Mouse (Mus musculus) midbrain, postnatal 0 days (tissue): ENCODE results near the gene Pramel7. TPM values are rescaled to one million over a fixed set of nuclear protein-coding genes. Genes with fewer than 3 reads are reported as not detected.
A peak's percentile ranks its signal among the peaks of the same experiment; 100 is the strongest.

Experiments used
- ATAC-seq: fragments of 200-750 bp; cut with Nextera tagmentation; 2 replicates; pipeline ENCODE4 v1.8.0; 2017; ENCODE audit warnings: moderate number of reproducible peaks, mild to moderate bottlenecking, moderate TSS enrichment, moderate library complexity; ENCODE audit not compliant: low FRiP score
- DNase-seq: peaks from one replicate; pipeline ENCODE4 v3.0.0-alpha.2; 2015; ENCODE audit warnings: low spot score
- H3K27ac ChIP-seq: fragments of 300-500 bp; sonication (generic); 2 replicates; pipeline ENCODE4 v1.5.1; 2014; ENCODE audit warnings: low read depth, mild to moderate bottlenecking, low read length, mixed read lengths
- H3K27me3 ChIP-seq: fragments of 300-500 bp; sonication (generic); 2 replicates; pipeline ENCODE4 v1.6.1; 2014; ENCODE audit warnings: low read length, control low read depth, mixed read lengths; ENCODE audit not compliant: insufficient read depth
- H3K36me3 ChIP-seq: fragments of 300-500 bp; sonication (generic); 2 replicates; pipeline ENCODE4 v1.6.1; 2014; ENCODE audit warnings: low read length, control low read depth, mixed read lengths; ENCODE audit not compliant: insufficient read depth
- H3K4me1 ChIP-seq: fragments of 300-500 bp; sonication (generic); 2 replicates; pipeline ENCODE4 v1.6.1; 2014; ENCODE audit warnings: mild to moderate bottlenecking, control low read depth, antibody characterized with exemption, low read length, mixed read lengths; ENCODE audit not compliant: insufficient read depth
- H3K4me2 ChIP-seq: fragments of 300-500 bp; sonication (generic); 2 replicates; pipeline ENCODE4 v1.6.1; 2014; ENCODE audit warnings: low read depth, mild to moderate bottlenecking, low read length, mixed read lengths; ENCODE audit not compliant: poor library complexity, severe bottlenecking
- H3K4me3 ChIP-seq: fragments of 300-500 bp; sonication (generic); 2 replicates; pipeline ENCODE4 v1.5.1; 2014; ENCODE audit warnings: low read depth, mild to moderate bottlenecking, low read length, moderate library complexity
- H3K9ac ChIP-seq: fragments of 300-500 bp; sonication (generic); replicated peaks from 2 replicates; pipeline ENCODE4 v1.6.1; 2014; ENCODE audit warnings: mild to moderate bottlenecking, low read length, moderate library complexity, mixed read lengths; ENCODE audit not compliant: poor library complexity, severe bottlenecking
- H3K9me3 ChIP-seq: fragments of 300-500 bp; sonication (generic); 2 replicates; pipeline ENCODE4 v1.6.1; 2016; ENCODE audit warnings: low read length, control low read depth
- CTCF ChIP-seq: IDR thresholded peaks from 2 replicates; pipeline ENCODE4 v1.5.1; 2016; ENCODE audit warnings: antibody characterized with exemption, mild to moderate bottlenecking
- WGBS: fragments of 180-500 bp; shearing (Covaris S2); extraction: QIAGEN DNeasy Blood & Tissue Kit; methylation state at CpG from one replicate; pipeline ENCODE4 v1.1.7; 2014; 5-methylcytosine and 5-hydroxymethylcytosine counted together
- polyA plus RNA-seq: library from polyadenylated mRNA; unstranded; fragments of >200 nt; fragmentation: Nextera tagmentation; extraction: Ambion mirVana; gene quantifications from 2 replicates; pipeline ENCODE4 v1.2.1, GENCODE M21; 2015
- total RNA-seq: library from RNA; depleted of rRNA; stranded (reverse); fragments of >200 nt; gene quantifications from 2 replicates; pipeline ENCODE4 v1.2.3, GENCODE M21; 2014; rRNA removed

The Pramel7 gene
- total and polyA plus RNA-seq, 2 experiments from 2014 or later, result not detected

GRCm38 (mm10) chr2:87480207-87480606, 16.7 kb downstream of the Pramel7 start:
- Histone ChIP-seq H3K36me3 (no peaks in the 10 kb centered on the region), H3K27me3 (no peaks in the 10 kb centered on the region), H3K9me3 (no peaks in the 10 kb centered on the region), H3K9ac (no peak overlapping the region), H3K4me3 (no peak overlapping the region), H3K4me2 (no peak overlapping the region), H3K27ac (no peak overlapping the region), H3K4me1 (no peaks in the 10 kb centered on the region)
- ATAC-seq, result no peak
- TF ChIP-seq CTCF, result peak; percentile 32
- peak; percentile 21 for DNase-seq

- Histone ChIP-seq H3K36me3 (no peaks in the 10 kb centered on the region), H3K4me3 (no peak overlapping the region), H3K27ac (no peak overlapping the region), H3K27me3 (no peaks in the 10 kb centered on the region), H3K4me1 (no peaks in the 10 kb centered on the region), H3K9ac (no peak overlapping the region), H3K9me3 (no peaks in the 10 kb centered on the region), H3K4me2 (no peak overlapping the region)
- ATAC-seq (no peak), DNase-seq (no peak)
- TF ChIP-seq CTCF, result no peak
- 95% methylated on average over 4 of the region's 4 CpGs for WGBS
Measured at GRCm38 (mm10) chr2:87461769-87462168, 35.1 kb downstream of the Pramel7 start.

DNA sequence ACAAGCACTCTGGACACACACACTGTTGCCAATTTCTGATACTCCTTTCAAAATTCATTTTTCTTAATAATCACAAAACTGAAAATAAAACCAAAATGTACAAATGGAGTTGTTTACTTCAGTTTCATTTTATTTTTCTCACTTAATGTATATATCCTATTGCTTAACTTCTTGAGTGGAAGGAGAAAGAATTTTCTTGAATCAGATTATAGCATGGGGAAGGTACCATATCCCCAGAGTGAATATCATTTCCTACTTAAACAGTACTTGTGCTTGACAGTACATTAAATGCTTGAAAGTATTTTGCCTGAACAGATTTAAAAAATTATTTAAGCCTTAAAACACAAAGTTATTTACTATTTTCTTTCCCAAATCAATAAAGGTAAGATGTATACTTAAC, 43.2 kb downstream of the Pramel7 start, which contains the start of gene Olfr1126:
Gene Olfr1126, plus strand, starts transcription at position 301 of the 400 bp plus-strand sequence.
- H3K4me1 ChIP-seq, result no peaks in the 10 kb centered on the region
- DNase-seq (no peak), ATAC-seq (no peak)
- no peak for TF ChIP-seq CTCF
- no peaks in the 10 kb centered on the region for H3K36me3 ChIP-seq
- no peak within 1 kb of the TSS for H3K4me3 ChIP-seq
- H3K4me2 ChIP-seq, result no peak within 1 kb of the TSS
- H3K27ac ChIP-seq, result no peak within 1 kb of the TSS
- no peaks in the 10 kb centered on the region for H3K9me3 ChIP-seq
- no peaks in the 10 kb centered on the region for H3K27me3 ChIP-seq
- H3K9ac ChIP-seq, result no peak within 1 kb of the TSS

Other genes with a start within 250 kb of the Pramel7 start
- not detected in 2 replicates for gene Olfr1115, start 249.1 kb downstream of the Pramel7 start, total RNA-seq
- not detected in 2 replicates for gene Olfr1115, start 249.1 kb downstream of the Pramel7 start, polyA plus RNA-seq
- not detected in 2 replicates for gene Olfr1116, start 229.6 kb downstream of the Pramel7 start, total RNA-seq
- not detected in 2 replicates for gene Olfr1116, start 229.6 kb downstream of the Pramel7 start, polyA plus RNA-seq
- not detected in 2 replicates for gene Olfr1118, start 189.5 kb downstream of the Pramel7 start, total RNA-seq
- gene Olfr1118, start 189.5 kb downstream of the Pramel7 start, polyA plus RNA-seq, result not detected in 2 replicates
- not detected in 2 replicates for gene Olfr1120, start 142.3 kb downstream of the Pramel7 start, total RNA-seq
- not detected in 2 replicates for gene Olfr1120, start 142.3 kb downstream of the Pramel7 start, polyA plus RNA-seq
- gene Olfr1121, start 127.2 kb downstream of the Pramel7 start, total RNA-seq, result not detected in 2 replicates
- not detected in 2 replicates for gene Olfr1121, start 127.2 kb downstream of the Pramel7 start, polyA plus RNA-seq
- not detected in 2 replicates for gene Olfr1122, start 111.2 kb downstream of the Pramel7 start, total RNA-seq
- not detected in 2 replicates for gene Olfr1122, start 111.2 kb downstream of the Pramel7 start, polyA plus RNA-seq
- gene Olfr1123, start 80.5 kb downstream of the Pramel7 start, total RNA-seq, result not detected in 2 replicates
- not detected in 2 replicates for gene Olfr1123, start 80.5 kb downstream of the Pramel7 start, polyA plus RNA-seq
- gene Olfr1124, start 66.8 kb downstream of the Pramel7 start, total RNA-seq, result not detected in 2 replicates
- gene Olfr1124, start 66.8 kb downstream of the Pramel7 start, polyA plus RNA-seq, result 0.10 TPM in 1 of 2 replicates, not detected in the other
- not detected in 2 replicates for gene Olfr1126, start 43.1 kb downstream of the Pramel7 start, total RNA-seq
- gene Olfr1126, start 43.1 kb downstream of the Pramel7 start, polyA plus RNA-seq, result not detected in 2 replicates
- not detected in 2 replicates for gene Pramel6, start 9.5 kb upstream of the Pramel7 start, total RNA-seq
- gene Pramel6, start 9.5 kb upstream of the Pramel7 start, polyA plus RNA-seq, result not detected in 2 replicates
- gene Olfr153, start 34.7 kb upstream of the Pramel7 start, total RNA-seq, result 0.52 TPM in 1 of 2 replicates, not detected in the other
- gene Olfr153, start 34.7 kb upstream of the Pramel7 start, polyA plus RNA-seq, result not detected in 2 replicates
- gene Olfr1128, start 48.4 kb upstream of the Pramel7 start, total RNA-seq, result not detected in 2 replicates
- gene Olfr1128, start 48.4 kb upstream of the Pramel7 start, polyA plus RNA-seq, result not detected in 2 replicates
- not detected in 2 replicates for gene Olfr1129, start 76.8 kb upstream of the Pramel7 start, total RNA-seq
- gene Olfr1129, start 76.8 kb upstream of the Pramel7 start, polyA plus RNA-seq, result not detected in 2 replicates
- not detected in 2 replicates for gene Olfr1130, start 109.1 kb upstream of the Pramel7 start, total RNA-seq
- not detected in 2 replicates for gene Olfr1130, start 109.1 kb upstream of the Pramel7 start, polyA plus RNA-seq
- 0.38 TPM in 1 of 2 replicates, not detected in the other for gene Olfr1131, start 130.0 kb upstream of the Pramel7 start, total RNA-seq
- not detected in 2 replicates for gene Olfr1131, start 130.0 kb upstream of the Pramel7 start, polyA plus RNA-seq
- gene Olfr1132, start 140.4 kb upstream of the Pramel7 start, total RNA-seq, result not detected in 2 replicates
- gene Olfr1132, start 140.4 kb upstream of the Pramel7 start, polyA plus RNA-seq, result not detected in 2 replicates
- gene Olfr1133, start 150.3 kb upstream of the Pramel7 start, total RNA-seq, result not detected in 2 replicates
- gene Olfr1133, start 150.3 kb upstream of the Pramel7 start, polyA plus RNA-seq, result not detected in 2 replicates
- not detected in 2 replicates for gene Olfr1134, start 161.4 kb upstream of the Pramel7 start, total RNA-seq
- gene Olfr1134, start 161.4 kb upstream of the Pramel7 start, polyA plus RNA-seq, result not detected in 2 replicates
- not detected in 2 replicates for gene Olfr1135, start 176.6 kb upstream of the Pramel7 start, total RNA-seq
- not detected in 2 replicates for gene Olfr1135, start 176.6 kb upstream of the Pramel7 start, polyA plus RNA-seq
- gene Olfr1136, start 196.9 kb upstream of the Pramel7 start, total RNA-seq, result not detected in 2 replicates
- not detected in 2 replicates for gene Olfr1136, start 196.9 kb upstream of the Pramel7 start, polyA plus RNA-seq
- gene Olfr1137, start 216.1 kb upstream of the Pramel7 start, total RNA-seq, result not detected in 2 replicates
- gene Olfr1137, start 216.1 kb upstream of the Pramel7 start, polyA plus RNA-seq, result not detected in 2 replicates
- gene Olfr1138, start 242.9 kb upstream of the Pramel7 start, total RNA-seq, result not detected in 2 replicates
- not detected in 2 replicates for gene Olfr1138, start 242.9 kb upstream of the Pramel7 start, polyA plus RNA-seq
- not detected in 2 replicates for gene Olfr1140, start 246.7 kb upstream of the Pramel7 start, total RNA-seq
- 0.16 TPM in 1 of 2 replicates, not detected in the other for gene Olfr1140, start 246.7 kb upstream of the Pramel7 start, polyA plus RNA-seq